Mouse (Mus musculus): ENCODE results near the gene Kcnk7.

DNA sequence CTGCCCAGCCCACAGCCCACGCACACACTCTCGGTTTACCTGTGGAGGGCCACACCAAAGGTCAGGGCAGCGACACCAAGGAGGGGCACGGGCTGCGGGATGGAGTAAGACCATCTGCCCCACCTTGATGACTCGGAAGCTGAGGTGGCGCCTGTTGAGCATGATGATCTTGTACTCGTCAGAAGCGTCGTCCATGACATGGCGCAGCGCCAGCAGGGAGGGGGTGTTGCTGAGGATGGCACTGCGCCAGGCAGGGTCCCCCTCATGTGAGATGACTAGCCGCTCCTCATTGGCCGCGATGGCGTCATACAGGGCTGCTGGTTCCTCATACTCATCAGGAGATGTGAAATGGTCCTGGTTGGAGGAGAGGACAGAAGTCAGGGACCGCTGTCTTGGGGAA is 37.8 kb upstream of the Kcnk7 start:
- TF ChIP-seq POLR2A (IDR thresholded peaks at IDR 0.05; ENCODE audit: low read depth, low read length), result no peak
- no peak for TF ChIP-seq CTCF (IDR thresholded peaks at IDR 0.05; ENCODE audit: borderline replicate concordance, insufficient read depth, low read length)

All from embryonic fibroblast, embryonic 13.5 days (primary cell).